Mouse (Mus musculus) kidney, postnatal 14 days (tissue): ENCODE measurements around the gene Fkbp10.
A peak's percentile ranks its signal among the peaks of the same experiment; 100 is the strongest.

ENCODE experiments used
- DNase-seq: peaks from one replicate; pipeline ENCODE4 v3.0.0; 2022; ENCODE audit warnings: mixed read lengths

Gene Fkbp10

DNA sequence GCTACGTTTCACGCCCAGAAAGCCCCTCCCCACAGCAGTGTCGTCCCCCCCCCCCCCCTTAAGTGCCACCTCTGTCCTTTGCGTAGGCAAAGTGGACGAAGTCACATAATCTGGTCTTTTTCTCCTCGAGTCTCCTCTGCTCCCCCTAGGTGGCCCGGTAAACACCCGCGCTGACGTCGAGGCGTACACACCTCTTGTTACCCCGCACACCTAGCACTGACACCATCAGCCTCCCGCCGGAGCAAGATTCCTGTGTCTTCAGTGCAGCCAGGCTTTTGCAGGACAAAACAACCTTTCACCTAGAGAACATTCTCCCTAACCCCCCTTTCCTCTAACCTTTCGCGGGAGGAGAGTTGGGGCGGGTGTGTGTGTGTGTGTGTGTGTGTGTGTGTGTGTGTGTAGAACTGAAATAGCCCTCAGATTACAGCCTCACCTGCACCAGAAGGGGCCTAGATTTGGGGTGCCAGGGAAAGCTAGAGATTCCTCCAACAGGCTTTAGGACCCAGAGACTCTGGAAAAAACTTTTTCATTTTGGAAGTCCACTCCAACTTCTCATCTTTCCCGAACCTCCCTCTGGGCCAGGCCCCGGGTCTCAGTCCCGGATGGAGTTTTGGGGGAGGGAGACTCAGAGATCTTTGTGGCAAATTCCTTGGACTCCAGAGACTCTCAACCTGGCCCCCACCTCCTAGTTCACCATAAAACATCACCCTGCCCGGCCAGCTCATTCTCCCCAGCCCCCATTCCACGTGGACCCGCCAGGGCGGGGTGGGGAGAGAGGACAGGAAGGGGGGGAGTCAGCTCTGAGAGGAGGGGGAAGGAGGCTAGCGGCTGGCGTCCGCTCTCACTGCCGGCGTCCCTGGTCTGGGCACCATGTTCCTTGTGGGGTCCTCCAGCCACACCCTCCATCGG, at the start of gene Fkbp10:
Fkbp10 (plus strand) TSS at position 784 of the 909 bp plus-strand sequence.
- peak; percentile 73 for DNase-seq

DNA sequence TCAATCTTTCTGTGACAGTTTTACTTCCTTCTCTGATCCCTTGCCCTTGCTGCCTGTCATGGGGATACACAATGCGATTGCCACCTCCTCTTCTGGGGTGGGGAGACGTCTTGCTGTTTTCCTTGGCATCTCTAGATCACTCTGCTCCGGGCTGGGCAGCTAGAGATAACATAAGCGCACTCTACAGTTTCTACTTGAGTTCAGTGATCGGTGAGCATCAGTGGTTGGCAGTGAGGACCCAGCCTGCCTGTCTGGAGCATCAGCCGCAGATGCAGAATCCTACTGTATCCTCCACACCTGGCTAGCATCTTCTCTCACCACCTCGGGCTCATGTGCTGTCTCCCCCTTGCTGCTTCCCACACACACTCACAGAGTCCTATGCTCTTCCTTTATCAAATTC, 46.4 kb upstream of the Fkbp10 start:
- no peak for DNase-seq

DNA sequence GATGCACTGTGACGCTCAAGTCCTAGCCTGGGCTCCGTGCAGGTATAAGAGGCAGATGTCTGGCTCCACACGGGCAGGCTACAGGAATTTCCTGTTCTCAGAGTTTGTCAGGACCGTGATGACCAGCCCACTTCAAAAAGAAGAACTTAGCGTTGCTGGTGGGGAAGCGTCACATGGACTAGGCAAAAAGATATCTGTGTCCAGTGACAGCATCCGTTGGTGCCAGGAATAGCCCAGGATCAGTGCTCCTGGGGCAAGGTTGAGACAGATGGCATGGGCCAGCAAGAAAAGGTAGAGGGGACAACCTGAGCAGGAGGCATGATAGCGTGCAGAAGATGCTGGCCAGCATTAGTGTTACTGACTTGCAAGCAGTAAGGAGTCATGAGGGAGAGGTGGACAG, 45.7 kb upstream of the Fkbp10 start:
- no peak for DNase-seq

DNA sequence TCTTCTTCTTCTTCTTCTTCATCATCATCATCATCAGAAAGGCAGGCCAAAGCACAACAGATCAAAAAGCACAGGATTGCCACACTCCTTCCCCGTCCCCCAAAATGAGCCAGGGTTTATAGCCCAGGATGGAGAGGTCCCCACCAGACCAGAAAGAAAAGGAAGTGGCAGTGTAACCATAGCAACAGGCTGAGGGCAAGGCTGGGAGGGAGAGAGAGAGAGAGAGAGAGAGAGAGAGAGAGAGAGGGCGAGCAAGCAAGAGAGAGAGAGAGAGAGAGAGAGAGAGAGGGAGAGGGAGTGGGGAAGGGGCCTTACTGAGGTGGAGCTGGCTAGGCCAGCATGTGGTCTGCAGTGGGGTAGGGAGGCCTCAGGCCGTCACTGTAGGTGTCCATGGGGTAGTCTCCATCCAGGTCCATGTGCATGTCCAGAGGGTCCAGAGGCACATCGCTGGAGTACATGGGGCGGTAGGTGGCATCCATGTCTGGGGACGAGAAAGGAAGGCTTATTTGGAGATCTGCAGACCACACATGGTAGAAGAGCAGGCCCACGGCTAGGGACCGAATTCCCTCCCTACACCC, 43.4 kb upstream of the Fkbp10 start:
- no peak for DNase-seq

DNA sequence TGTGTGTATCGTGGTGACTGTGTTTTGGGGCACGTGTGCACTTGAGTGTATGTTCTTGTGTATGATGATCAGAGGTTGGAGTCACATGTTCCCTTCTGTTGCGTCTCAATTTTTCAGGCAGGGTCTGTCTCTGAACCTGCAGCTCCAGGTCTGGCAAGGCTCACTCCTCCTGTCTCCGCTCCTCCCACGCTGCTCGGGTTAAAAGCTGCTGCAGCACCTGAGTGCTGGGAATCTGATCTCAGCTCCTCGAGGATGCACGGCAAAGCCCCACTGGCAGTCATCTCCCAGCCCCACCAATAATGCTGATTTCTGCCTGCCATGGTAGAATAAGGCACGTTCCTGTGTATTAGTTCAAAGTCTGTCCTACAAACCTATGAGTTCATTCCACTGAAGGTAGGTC, 40.4 kb upstream of the Fkbp10 start:
- no peak for DNase-seq

DNA sequence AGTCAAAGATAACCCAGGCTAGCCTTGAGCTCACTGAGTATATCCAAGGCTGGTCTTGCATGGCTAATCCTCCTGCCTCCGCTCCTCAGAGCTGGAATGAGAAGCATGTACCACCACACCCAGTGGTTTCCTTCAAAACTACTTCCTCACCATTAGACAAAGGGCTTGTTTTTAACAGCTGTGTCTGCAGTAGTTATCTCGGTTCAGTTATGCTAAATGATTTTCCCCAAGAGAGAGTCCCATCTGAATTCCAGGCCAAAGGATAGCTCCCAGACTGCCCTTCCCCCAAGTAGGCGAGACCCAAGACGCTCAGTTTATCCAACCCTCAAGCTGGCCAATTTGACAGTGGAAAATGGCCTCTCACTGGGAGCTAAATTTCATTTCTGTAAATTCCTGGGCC, 39.5 kb upstream of the Fkbp10 start:
- no peak for DNase-seq

DNA sequence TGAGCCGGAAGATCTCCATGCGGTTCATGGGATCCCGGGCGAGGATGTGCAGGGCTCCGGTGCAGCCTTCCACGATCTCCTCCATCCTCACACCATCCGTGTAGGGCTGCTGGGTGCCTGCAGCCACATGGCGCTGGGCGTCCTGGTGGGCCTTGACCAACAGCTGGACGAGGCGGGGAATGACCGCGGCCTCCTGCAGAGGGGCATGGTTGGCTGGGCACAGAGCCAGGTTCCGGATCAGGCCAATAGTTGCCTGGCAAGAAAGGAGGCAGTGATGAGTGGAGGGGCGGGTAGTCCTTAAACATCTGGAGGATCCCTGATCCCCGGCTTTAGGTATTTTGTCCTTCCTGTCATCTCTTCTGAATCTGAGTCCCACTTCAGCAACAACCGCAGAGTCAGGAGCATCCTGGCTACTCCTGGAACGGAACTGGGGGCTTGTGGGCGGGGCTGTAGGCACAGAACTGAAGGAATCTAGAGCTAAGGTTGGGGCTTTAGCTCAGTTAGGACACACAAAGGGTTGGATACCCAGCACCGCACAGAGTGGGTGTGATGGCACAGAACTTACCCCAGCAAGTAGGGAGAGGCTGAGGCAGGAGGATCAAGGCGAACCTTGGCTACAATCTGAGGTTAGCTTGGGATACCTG, 38.6 kb upstream of the Fkbp10 start:
- DNase-seq: no peak

DNA sequence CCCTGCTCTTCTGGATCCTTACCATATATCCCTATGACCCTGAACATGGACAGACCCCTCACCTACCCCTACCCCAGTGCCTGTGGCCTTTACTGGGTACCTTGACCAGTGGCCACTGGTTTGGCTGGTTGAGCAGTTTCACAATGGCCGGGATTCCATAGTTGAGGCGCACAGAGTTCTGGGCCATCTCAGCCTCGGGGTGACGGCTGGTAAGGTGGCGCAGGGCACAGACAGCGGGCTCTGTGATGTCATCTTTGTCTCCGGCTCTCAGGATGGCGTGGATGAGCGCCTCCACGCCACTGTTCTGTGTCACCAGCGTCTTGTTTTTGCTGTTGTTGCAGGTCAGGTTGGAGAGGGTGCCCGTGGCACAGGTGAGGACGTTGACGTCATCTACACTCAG, 37.5 kb upstream of the Fkbp10 start:
- no peak for DNase-seq

DNA sequence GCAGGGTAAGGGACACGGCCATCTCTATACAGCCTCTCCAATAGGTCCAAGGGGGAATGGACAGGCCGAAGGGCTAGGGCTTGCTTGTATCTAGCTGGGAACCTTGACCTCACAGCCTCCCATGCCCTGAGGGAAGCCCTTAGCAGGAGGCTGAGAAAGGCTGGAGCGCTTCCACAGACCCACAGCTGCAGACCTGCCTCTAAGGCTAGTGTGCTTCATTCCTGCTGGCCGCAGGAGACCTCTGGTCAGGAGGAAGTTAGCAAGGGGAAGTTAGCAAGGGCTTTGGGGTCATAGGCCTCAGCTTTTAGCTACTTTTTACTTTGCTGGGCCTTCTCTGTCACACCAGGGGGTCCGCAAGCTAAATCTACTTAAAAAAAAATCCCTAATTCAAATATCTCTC, 37.1 kb upstream of the Fkbp10 start:
- no peak for DNase-seq

DNA sequence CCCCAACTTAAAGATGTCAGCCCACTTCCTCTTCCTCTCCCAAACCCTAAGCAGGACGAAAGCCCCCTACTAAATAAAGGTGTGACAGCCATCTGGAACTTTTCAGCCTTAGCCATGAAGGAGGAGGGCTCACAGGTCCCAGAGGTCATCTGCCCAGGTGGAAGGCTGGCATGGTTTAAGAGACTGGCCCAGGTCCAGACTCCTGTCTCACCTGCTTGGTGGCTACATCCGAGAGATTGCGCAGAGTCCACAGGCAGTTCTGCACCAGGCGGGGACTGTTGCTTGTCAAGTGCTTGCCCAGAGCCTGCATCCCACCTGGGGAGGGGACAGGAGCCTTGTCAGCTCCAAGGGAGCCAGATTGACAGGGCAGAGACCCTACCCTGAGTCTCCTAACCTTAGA, 36.2 kb upstream of the Fkbp10 start:
- no peak for DNase-seq

DNA sequence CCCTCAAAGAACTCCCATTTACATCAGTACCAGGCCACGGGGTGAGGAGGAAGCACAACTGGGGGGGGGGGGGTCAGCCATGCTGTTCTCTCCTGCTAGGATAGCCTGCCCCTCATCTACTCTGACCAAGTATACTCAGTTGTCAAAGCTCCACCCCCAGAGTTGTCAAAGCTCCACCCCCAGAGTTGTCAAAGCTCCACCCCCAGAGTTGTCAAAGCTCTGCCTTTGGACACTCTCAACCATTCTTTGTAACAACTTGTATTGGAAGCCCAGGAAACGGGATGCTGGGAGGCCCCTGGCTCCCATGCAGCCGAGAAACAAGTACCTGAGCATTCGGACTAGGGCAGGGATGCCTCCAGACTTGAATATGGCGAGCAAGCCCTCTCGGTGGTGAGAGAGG, 32.8 kb upstream of the Fkbp10 start:
- no peak for DNase-seq

DNA sequence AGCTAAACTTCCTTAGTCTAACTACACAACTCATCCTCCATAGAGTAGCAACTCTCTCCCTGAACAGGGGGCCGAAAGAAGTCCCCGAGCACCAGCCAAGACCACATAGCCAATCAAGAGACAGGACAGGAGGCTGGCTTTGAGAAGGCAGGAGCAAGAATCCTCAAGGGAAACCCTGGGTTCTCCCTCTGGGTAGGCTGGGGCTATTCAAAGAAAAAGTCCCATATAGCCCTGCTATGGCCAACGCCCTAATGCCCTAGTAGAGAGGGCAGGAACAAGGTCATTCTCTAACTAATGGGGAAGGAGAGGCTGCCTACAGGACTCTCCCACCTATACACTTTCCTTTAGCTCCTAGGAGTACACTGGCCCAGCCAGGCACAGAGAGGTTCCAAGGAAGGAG, 30.5 kb upstream of the Fkbp10 start:
- no peak for DNase-seq

DNA sequence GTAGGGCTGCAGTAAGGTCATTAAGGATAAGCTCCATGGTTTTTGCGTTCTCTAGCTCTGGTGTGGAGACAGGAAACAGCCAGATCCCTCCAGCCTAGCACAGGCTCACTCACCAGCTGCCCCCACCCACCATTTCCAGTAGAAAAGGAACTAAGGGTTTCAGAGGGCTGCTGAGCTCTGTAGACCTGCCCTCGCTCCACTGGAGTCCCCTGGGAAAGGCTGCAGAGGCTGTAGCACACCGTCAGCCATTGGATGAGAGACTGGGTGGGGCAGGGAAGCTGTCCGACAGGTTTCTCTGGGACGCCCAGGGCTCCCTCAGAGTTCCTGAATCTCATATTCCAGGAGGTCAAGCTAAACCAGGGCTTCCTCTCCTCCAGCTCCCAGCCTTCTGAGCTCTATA, 28.9 kb upstream of the Fkbp10 start:
- peak; percentile 83 for DNase-seq

DNA sequence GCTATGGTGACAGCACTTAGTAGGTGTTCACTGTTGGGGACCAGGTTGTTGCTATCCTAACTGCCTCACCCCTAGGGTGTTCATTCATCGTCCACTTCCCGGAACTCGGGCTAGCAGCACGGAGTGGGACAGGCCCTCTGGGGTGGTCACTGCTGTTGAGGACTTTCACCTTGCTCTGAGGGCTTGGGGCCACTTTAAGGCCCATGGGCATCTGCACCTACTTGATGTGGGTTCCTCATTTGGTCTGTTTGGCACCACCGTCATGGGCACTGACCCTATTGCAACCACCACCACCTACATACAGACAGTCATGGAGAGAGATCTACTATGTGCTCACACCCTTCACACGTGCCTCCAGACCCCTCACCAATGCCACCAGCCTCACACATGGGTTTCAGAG, 28.4 kb upstream of the Fkbp10 start:
- no peak for DNase-seq

DNA sequence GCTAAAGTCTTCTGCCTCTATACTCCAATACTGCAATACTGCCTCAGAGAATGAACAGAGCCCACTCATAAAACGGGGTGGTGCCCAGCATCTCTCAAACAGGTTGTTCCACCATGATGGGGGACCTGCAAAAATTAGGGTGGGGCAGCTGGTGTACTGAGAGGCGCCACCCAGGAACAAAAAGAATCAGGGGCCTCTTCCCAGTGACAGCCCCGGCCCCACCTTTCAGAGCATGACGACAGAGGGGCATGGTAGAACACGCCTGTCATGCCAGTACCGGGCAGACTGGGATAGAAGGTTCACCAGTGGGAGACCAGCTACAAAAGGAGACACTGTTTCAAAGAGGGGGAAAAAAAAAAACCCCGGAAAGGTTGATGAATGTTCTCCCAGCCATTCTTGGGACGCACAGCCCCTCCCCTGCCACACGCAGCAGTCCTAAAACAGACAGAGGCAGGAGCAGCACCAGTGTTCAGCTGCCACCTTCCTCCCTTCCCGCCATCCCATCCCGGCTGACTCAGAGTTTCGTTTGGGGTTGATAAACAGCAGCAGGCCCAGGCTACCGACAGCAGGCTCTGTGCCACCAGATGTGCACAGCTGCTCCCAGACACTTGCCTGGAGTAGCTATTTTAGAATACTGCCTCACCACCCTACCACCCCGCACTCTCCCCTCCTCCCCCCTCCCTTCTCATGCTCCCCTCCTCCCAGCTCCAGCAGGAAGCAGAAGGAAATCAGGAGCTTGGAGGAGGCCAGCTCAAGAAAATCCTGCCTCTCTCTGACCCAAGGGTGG, 27.7 kb upstream of the Fkbp10 start:
- peak; percentile 82 for DNase-seq

DNA sequence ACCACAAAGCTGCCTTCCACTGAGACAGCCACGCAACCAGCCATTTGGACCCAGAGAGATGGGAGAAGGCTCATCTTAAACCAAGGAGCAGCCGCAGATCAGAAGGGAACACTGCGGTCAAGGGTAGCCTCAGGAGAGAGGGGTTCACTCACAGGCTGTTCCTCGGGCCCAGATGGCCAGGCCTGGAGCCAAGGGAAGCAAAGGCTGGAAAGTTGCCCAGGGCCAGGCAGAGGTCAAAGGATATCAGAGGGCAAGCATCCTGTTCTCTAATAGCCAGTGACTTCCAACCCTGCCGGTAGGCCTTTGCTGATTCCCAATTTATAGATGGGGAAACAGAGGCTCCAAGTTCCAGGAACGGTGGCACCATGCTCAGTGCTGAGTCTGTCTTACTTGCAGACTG, 26.9 kb upstream of the Fkbp10 start:
- peak; percentile 91 for DNase-seq

DNA sequence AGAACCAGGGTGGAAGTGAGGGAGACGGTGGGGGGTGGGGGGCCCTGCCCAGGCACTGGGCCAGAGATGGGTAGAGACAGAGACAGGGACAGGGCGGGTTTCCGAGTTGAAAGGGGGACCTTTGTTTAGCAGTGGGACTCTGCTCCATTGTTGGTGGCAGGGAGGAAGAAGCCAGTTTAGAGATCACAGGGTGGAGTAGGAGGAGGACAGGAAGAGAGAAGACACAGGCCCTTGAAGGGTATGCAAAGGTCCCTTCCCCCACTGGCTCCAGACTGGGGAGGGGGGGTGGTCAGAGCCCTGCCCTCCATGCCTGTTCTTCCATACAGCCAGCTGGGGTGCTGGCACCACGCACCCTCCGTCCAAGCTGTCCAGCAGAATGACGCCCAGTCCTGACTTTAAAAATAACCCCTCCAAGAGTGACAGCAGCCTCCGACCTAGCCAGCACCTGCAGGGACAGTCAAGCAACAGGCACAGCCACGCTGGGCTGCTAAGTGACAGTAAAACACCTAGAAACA, 25.5 kb upstream of the Fkbp10 start:
- peak; percentile 83 for DNase-seq

DNA sequence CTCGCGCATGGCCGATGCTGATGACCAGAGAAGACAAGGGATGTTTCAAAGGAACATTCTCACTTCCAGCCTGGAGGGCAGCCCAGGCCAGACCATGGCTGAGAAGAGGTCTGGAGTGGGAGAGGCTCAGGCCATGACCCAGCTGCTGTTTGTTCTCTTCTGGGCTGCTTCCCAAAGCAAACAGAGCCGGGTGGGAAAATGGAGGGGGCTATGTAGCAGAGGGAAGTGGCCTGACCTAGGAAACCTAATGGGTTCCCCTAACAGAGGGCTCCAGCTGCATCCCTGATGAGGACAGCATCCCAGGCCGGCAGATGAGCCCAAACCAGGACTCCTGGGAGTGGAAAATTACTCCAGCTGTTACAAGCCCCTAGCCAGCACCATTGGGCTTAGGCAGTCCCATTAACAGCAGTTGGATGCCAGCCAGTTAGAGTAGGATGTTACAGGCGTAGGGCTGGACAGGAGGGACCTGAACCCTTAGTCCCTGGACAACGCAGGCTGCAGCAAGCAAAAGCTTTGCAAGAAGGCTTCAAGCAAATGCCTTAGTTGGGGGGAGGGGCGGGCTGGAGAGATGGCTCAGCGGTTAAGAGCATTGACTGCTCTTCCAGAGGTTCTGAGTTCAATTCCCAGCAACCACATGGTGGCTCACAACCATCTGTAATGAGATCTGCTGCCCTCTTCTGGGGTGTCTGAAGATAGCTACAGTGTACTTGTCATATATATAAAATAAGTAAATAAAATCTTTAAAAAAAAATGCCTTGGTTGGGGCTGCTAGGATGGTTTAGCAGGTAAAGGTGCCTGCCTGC, 24.2 kb upstream of the Fkbp10 start:
- peak; percentile 91 for DNase-seq

DNA sequence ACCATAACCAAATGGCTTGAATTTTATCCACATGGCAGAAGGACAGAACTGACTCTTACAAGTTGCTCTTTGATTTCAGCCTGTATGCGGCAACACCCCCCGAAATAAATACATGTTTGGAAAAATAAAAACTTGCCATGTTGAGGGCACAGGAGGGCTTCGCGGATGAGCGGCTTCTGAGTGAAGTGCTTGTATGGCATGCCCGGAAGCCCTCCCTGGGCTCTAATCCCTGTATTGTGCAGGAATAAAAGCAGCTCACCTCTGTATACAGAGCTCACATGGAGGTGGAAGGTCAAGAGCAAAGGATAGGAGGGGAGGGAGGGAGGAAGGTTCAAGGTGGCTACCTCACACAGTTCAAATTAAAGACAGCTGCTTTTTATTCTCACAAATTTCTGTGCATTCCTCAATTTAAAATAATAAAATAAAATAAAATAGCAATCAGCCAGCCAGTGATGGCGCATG, 23.6 kb upstream of the Fkbp10 start:
- no peak for DNase-seq

DNA sequence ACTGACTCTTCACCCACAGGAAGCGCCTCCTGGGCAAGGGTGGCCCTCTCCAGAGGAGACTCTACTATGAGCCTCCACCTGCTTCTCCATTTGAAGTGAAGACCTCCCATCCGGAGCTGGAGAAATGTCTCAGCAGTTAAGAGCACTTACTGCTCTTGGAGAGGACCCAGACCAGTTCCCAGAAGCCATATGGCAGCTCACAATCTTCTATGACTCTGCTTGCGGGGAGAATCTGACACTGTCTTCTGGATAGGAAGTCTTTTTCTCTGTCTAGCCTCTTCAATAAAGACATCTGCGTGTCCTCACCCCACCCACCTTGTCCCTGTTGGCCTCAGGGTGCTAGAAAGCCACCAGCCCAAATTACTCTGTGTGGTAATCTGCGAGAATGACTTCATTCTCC, 22.5 kb upstream of the Fkbp10 start:
- no peak for DNase-seq

DNA sequence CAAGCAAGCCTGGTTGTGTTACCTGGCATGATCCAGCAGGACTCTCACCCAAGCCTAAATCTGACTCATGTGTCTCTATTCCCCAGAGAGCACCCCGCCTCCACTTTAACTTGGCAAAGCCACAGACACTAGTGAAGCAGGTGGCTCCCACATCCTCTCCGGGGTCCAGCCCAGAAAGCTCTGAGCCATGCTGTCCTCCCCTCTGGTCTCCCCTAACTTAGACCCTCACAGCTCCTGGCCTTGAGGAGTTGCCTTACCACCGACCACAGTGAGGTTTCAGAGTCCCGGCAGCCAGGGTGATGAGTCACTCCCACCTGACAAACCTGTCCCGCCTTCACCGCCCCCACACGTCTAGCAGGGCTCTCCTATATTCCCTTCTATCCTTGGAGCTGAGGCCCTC, 21.8 kb upstream of the Fkbp10 start:
- no peak for DNase-seq
